In the genomic region with DNA sequence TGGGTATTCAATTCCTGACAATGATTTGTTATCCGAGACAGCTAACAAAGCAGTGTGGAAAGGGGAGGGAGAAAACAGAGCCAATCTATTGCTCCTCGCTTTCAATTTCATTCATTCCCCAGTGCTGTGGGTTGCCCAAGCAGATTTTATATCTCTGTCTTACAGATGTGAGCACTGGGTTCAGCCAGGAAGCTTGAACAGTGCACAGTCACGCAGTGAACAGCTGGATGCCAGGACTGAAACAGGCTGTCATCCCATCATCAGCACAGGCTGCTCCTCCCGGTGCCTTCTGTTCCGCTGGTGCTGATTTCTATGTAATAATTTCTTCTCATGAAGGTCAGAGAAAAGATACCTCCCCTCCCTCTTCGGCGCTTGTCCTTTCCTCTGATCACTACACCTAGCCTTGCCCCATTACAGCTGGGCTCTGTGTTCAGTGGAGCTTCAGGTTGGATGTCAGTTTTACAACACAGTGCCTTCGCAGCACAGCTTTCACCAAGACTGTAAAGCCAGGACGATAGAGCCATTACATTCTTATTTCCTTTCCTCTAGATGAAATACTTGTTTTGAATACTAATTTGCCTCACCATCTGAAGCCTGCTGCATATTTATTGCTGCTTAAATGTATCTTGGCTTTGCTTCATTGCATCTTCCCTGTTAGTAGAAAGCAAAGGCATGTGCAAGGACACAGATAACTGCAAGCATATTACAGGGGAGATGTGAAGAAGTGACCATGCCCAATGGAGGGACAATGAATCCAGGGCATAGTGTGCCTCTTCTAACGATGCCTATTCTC, we compare ENCODE assay signal across 21 mouse cellular contexts. TPM values are rescaled to one million over a fixed set of nuclear protein-coding genes. Genes with fewer than 3 reads are reported as not detected.
DNase-seq lines count a peak whose midpoint lies in the region; ATAC-seq and TF ChIP-seq lines count a peak whose summit lies in the region.
"Had no signal": no experiment of that assay in that cellular context is flagged by ENCODE, and none has a peak within 500 bp of the region (broad histone marks: within the 10 kb centered on the region; RNA-seq: fewer than 3 reads in every experiment).

No protein-coding gene starts in this region.

- H3K4me3 ChIP-seq in forebrain, embryonic 15.5 days, result no peak overlapping the region
- H3K4me3 ChIP-seq in forebrain, embryonic 10.5 days, result no peak overlapping the region
- H3K4me3 ChIP-seq in left cerebral cortex, adult 2 months, result no peak overlapping the region
- no peak overlapping the region for H3K4me3 ChIP-seq in hindbrain, embryonic 16.5 days (ENCODE audit: low read length)
- no peak overlapping the region for H3K4me3 ChIP-seq in neural tube, embryonic 15.5 days (replicated peaks)
- H3K4me3 ChIP-seq in liver, postnatal 0 days (ENCODE audit: low read depth, low read length), result no peak overlapping the region
- H3K4me3 ChIP-seq: embryonic facial prominence, embryonic 13.5 days; heart, adult 2 months; limb, embryonic 12.5 days; liver, embryonic 15.5 days; stomach, embryonic 15.5 days had no signal

- H3K36me3 ChIP-seq in forebrain, embryonic 15.5 days, result peaks cover 13% of the 10 kb centered on the region
- H3K36me3 ChIP-seq in forebrain, embryonic 10.5 days (replicated peaks), result no peaks in the 10 kb centered on the region
- H3K36me3 ChIP-seq in hindbrain, embryonic 16.5 days (ENCODE audit: control insufficient read depth, insufficient read depth, low read length), result peaks cover 7% of the 10 kb centered on the region
- H3K36me3 ChIP-seq in neural tube, embryonic 15.5 days, result peaks cover 23% of the 10 kb centered on the region
- no peaks in the 10 kb centered on the region for H3K36me3 ChIP-seq in liver, postnatal 0 days (replicated peaks; ENCODE audit: insufficient read depth, low read length)
- H3K36me3 ChIP-seq: embryonic facial prominence, embryonic 13.5 days; limb, embryonic 12.5 days; liver, embryonic 15.5 days; stomach, embryonic 15.5 days had no signal

- no peaks in the 10 kb centered on the region for H3K27me3 ChIP-seq in forebrain, embryonic 15.5 days
- no peaks in the 10 kb centered on the region for H3K27me3 ChIP-seq in forebrain, embryonic 10.5 days (ENCODE audit: poor library complexity, severe bottlenecking)
- H3K27me3 ChIP-seq in hindbrain, embryonic 16.5 days (replicated peaks; ENCODE audit: control insufficient read depth, insufficient read depth, low read length), result no peaks in the 10 kb centered on the region
- no peaks in the 10 kb centered on the region for H3K27me3 ChIP-seq in neural tube, embryonic 15.5 days (replicated peaks)
- H3K27me3 ChIP-seq in liver, postnatal 0 days (ENCODE audit: insufficient read depth, low read length), result no peaks in the 10 kb centered on the region
- H3K27me3 ChIP-seq: embryonic facial prominence, embryonic 13.5 days; limb, embryonic 12.5 days; liver, embryonic 15.5 days; stomach, embryonic 15.5 days had no signal

- WGBS in forebrain, embryonic 15.5 days, result 48% methylated on average over 10 of the region's 10 CpGs
- WGBS in forebrain, embryonic 10.5 days, result 80% methylated on average over 10 of the region's 10 CpGs
- 37% methylated on average over 10 of the region's 10 CpGs for WGBS in hindbrain, embryonic 16.5 days
- 33% methylated on average over 10 of the region's 10 CpGs for WGBS in neural tube, embryonic 15.5 days
- 72% methylated on average over 10 of the region's 10 CpGs for WGBS in liver, postnatal 0 days (ENCODE audit: insufficient replicate concordance)

- intact Hi-C loops in left cerebral cortex, adult 2 months (cut with DNase I), result no loop called here
- intact Hi-C loops in left cerebral cortex, postnatal 4 days (cut with DNase I), result no loop called here

- peaks cover 18% of the 10 kb centered on the region; the same call in 1 of the 2 replicates for H3K4me1 ChIP-seq in forebrain, embryonic 15.5 days
- H3K4me1 ChIP-seq in forebrain, embryonic 10.5 days, result no peaks in the 10 kb centered on the region
- H3K4me1 ChIP-seq in hindbrain, embryonic 16.5 days (ENCODE audit: control insufficient read depth, insufficient read depth, low read depth, low read length), result peaks cover 11% of the 10 kb centered on the region
- peaks cover 26% of the 10 kb centered on the region for H3K4me1 ChIP-seq in neural tube, embryonic 15.5 days
- no peaks in the 10 kb centered on the region for H3K4me1 ChIP-seq in liver, postnatal 0 days (ENCODE audit: insufficient read depth)
- H3K4me1 ChIP-seq: embryonic facial prominence, embryonic 13.5 days; limb, embryonic 12.5 days; liver, embryonic 15.5 days; stomach, embryonic 15.5 days had no signal

- H3K27ac ChIP-seq in forebrain, embryonic 15.5 days (replicated peaks), result peak overlapping the region; percentile 91
- H3K27ac ChIP-seq in forebrain, embryonic 10.5 days, result no peak overlapping the region
- H3K27ac ChIP-seq in left cerebral cortex, adult 2 months, result peak overlapping the region; percentile 53
- peak overlapping the region; percentile 84 for H3K27ac ChIP-seq in hindbrain, embryonic 16.5 days (ENCODE audit: low read depth, low read length)
- H3K27ac ChIP-seq in neural tube, embryonic 15.5 days (replicated peaks), result peak overlapping the region; percentile 81
- no peak overlapping the region for H3K27ac ChIP-seq in liver, postnatal 0 days (ENCODE audit: low read depth)
- H3K27ac ChIP-seq: embryonic facial prominence, embryonic 13.5 days; heart, adult 2 months; limb, embryonic 12.5 days; liver, embryonic 15.5 days; stomach, embryonic 15.5 days had no signal

- H3K4me2 ChIP-seq in forebrain, embryonic 15.5 days (replicated peaks), result 0 out of 2 replicates have a peak overlapping the region, but pooled peaks have one; percentile 13
- 0 out of 2 replicates have a peak overlapping the region, but pooled peaks have one; percentile 14 for H3K4me2 ChIP-seq in hindbrain, embryonic 16.5 days (ENCODE audit: low read length)
- H3K4me2 ChIP-seq in neural tube, embryonic 15.5 days, result peak overlapping the region; percentile 17
- H3K4me2 ChIP-seq in liver, postnatal 0 days (ENCODE audit: low read depth, low read length), result no peak overlapping the region
- H3K4me2 ChIP-seq: embryonic facial prominence, embryonic 13.5 days; limb, embryonic 12.5 days; liver, embryonic 15.5 days; stomach, embryonic 15.5 days had no signal

- no peak overlapping the region for H3K9ac ChIP-seq in forebrain, embryonic 15.5 days (replicated peaks)
- peak overlapping the region; percentile 38; the same call in 1 of the 2 replicates for H3K9ac ChIP-seq in hindbrain, embryonic 16.5 days (ENCODE audit: low read depth, low read length)
- no peak overlapping the region for H3K9ac ChIP-seq in neural tube, embryonic 15.5 days (replicated peaks)
- no peak overlapping the region for H3K9ac ChIP-seq in liver, postnatal 0 days (replicated peaks)
- H3K9ac ChIP-seq: embryonic facial prominence, embryonic 13.5 days; limb, embryonic 12.5 days; liver, embryonic 15.5 days; stomach, embryonic 15.5 days had no signal

- peak; percentile 85 for ATAC-seq in forebrain, embryonic 15.5 days (replicated peaks)
- ATAC-seq in hindbrain, embryonic 16.5 days, result peak; percentile 88
- ATAC-seq in neural tube, embryonic 15.5 days (ENCODE audit: low FRiP score), result peak; percentile 81
- no peak for ATAC-seq in liver, postnatal 0 days
- ATAC-seq: activated CD4-positive, CD25-positive, alpha-beta regulatory T cell, adult 4 months; inflammation-experienced regulatory T-cells, adult 6 months had no signal

- no peak for DNase-seq in forebrain, embryonic 10.5 days (ENCODE audit: extremely low spot score, low spot score)
- DNase-seq in left cerebral cortex, adult 2 months (ENCODE audit: extremely low spot score in 1 of 2, low spot score in 2 of 2), result no peak
- DNase-seq in left cerebral cortex, postnatal 4 days, result no peak
- DNase-seq in liver, postnatal 0 days, result no peak
- no peak for DNase-seq in heart, postnatal 4 days
- DNase-seq: cerebellum, adult 11-12 months; gastrocnemius, postnatal 10 days; heart, adult 2 months; kidney, postnatal 4 days; lung, postnatal 14 days; spleen, adult 18-20 months had no signal

- TF ChIP-seq CTCF in left cerebral cortex, adult 2 months (IDR thresholded peaks at IDR 0.05), result no peak
- TF ChIP-seq CTCF in liver, postnatal 0 days (IDR thresholded peaks at IDR 0.05; ENCODE audit: low read depth), result no peak

- no peaks in the 10 kb centered on the region for H3K9me3 ChIP-seq in forebrain, embryonic 15.5 days
- H3K9me3 ChIP-seq in forebrain, embryonic 10.5 days, result 0 out of 2 replicates have a peak, but pooled peaks cover 4% of the 10 kb centered on the region
- no peaks in the 10 kb centered on the region for H3K9me3 ChIP-seq in hindbrain, embryonic 16.5 days (ENCODE audit: control insufficient read depth, low read length)
- no peaks in the 10 kb centered on the region for H3K9me3 ChIP-seq in neural tube, embryonic 15.5 days (replicated peaks)
- H3K9me3 ChIP-seq in liver, postnatal 0 days (ENCODE audit: low read length), result no peaks in the 10 kb centered on the region
- H3K9me3 ChIP-seq: embryonic facial prominence, embryonic 13.5 days; liver, embryonic 15.5 days; stomach, embryonic 15.5 days had no signal

- no peak for TF ChIP-seq EP300 in liver, postnatal 0 days (IDR thresholded peaks at IDR 0.05; ENCODE audit: low read depth)

RNA-seq across cellular contexts. Expression of a gene that starts 59.0 kb away (rescaled TPM):
- 34.7 and 34.8 TPM in 2 replicates for polyA plus RNA-seq in forebrain, embryonic 15.5 days (2015; fragmentation: Nextera tagmentation; extraction: Ambion mirVana)
- polyA plus RNA-seq in forebrain, embryonic 10.5 days (2016; fragmentation: Nextera tagmentation; extraction: Ambion mirVana), result 0.21 and 0.36 TPM in 2 replicates
- 100 to 1,000 TPM; 173 to 176 TPM for total RNA-seq in left cerebral cortex, adult 2 months (2021)
- 100 to 1,000 TPM; 135 to 150 TPM for total RNA-seq in left cerebral cortex, postnatal 4 days (2021)
- 14.6 and 19.9 TPM in 2 replicates for polyA plus RNA-seq in hindbrain, embryonic 16.5 days (2015; fragmentation: Nextera tagmentation; extraction: Ambion mirVana)
- polyA plus RNA-seq in neural tube, embryonic 15.5 days (2015; fragmentation: Nextera tagmentation; extraction: Ambion mirVana), result 23.5 and 29.5 TPM in 2 replicates
- 0.06 and 0.13 TPM in 2 replicates for polyA plus RNA-seq in liver, postnatal 0 days (2015; fragmentation: Nextera tagmentation; extraction: Ambion mirVana)
- total RNA-seq in heart, postnatal 4 days (2021), result under 1 TPM; 0.17 to 0.32 TPM
- total RNA-seq: common myeloid progenitor, adult 5-6 weeks had no signal
- polyA plus RNA-seq: activated CD4-positive, CD25-positive, alpha-beta regulatory T cell, adult 4 months; inflammation-experienced regulatory T-cells, adult 6 months; liver, embryonic 15.5 days had no signal

Comparison
In these comparisons a context has a peak if more than half of its experiments do, and no peak if none do; other contexts are left out.
1. H3K27ac ChIP-seq: peak in forebrain, embryonic 15.5 days (single experiment), left cerebral cortex, adult 2 months (single experiment), hindbrain, embryonic 16.5 days (single experiment) and neural tube, embryonic 15.5 days (single experiment); none in forebrain, embryonic 10.5 days (single experiment) and liver, postnatal 0 days (single experiment).
2. RNA of a gene that starts 59.0 kb away (polyA plus RNA-seq): 34.7 to 34.8 TPM in forebrain, embryonic 15.5 days, 23.5 to 29.5 TPM in neural tube, embryonic 15.5 days and 14.6 to 19.9 TPM in hindbrain, embryonic 16.5 days; 0.21 to 0.36 TPM in forebrain, embryonic 10.5 days and 0.06 to 0.13 TPM in liver, postnatal 0 days; every median in the first group is over 10 times any median in the second.